Mouse (Mus musculus): ENCODE results near the gene Gm4491. TPM values are rescaled to one million over a fixed set of nuclear protein-coding genes. Genes with fewer than 3 reads are reported as not detected.
A peak's percentile ranks its signal among the peaks of the same experiment; 100 is the strongest.

Gm4491 gene
- total RNA-seq (2021), result under 1 TPM; 0.33 to 0.71 TPM
- long read RNA-seq, experiment 1, partial matches to known transcripts, result 0 of 2 reads
- long read RNA-seq, experiment 1, other reads (novel, unspliced or antisense), result 2 of 2 reads
- long read RNA-seq, experiment 2, result 0 reads

DNA sequence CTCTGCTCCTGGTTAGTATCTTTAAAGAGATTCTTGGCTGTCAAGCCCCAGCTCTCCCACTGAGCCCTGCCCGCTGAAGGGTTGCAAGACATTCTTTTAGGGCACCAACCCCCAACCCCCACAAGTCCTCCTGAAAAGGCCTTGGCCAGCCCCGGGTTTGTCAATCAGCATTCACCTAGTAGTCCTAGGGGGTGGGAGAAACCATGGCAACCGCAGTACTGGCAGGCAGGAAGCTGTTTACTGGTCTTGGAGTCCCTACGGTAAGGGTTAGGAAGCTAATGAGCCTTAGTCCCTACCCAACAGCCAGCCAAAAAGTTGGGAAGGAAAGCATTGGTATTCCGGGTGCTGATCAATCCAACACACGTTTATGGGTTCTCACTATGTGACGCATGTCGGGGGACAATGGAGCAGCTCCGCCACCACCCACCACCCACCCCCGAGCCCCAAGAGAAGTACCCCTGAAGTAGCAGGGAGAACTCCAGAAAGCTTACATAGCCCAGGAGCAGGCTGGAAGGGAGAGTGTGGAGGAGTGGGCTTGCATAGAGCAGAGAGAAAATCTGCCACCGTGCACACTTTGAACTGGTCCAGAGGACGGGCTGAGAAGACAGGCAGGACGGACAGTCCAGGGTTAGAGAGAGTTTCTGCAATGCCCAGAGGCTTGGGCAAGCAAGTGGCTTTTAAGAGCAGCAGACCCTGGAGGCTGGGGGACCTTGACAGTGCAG lies at the start of gene Gm4491:
Gm4491 (minus strand) TSS at position 61 of the 722 bp plus-strand sequence.
- DNase-seq (ENCODE audit: low spot score in 2 of 2), result peak; percentile 42 to 84

DNA sequence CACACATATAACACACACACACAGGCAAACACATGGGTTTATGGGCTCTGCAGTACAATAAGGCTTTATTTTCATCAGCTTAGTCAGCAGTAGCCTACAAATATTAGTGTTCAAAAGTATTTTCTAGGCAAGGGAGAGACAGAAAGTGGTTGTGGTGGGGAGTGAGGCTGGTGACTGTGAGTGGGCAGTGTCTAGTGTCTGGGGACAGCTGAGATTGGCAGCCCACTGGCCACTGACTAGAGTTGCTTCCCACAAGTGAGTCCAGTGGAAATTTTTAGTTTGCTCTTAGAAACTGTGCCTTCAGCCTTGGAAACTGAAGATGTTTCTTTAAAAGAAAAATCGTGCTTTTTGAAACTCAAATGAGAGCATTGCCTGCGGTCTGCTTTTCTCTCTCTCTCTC lies 46.1 kb upstream of the Gm4491 start:
- DNase-seq (ENCODE audit: low spot score in 2 of 2), result peak in 1 of 2 experiments; percentile 27

DNA sequence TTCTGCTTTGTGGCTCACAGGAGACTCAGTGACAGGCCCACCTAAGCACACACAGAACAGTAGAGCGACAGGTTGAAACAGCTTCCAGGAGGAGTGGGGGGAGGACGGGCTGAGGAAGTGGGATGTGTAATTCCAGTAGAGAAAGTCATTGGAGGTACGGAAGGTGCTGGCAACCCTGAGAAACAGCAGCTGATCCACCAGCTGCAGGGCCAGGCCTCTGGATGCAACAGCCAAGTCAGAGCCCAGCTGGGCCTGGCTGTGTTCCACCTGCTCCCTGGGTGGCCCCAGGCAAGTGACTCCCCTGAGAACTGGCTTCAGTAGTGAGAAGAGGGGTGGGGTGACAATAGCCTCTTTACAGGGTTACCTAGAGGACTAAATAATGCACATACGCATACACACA lies 45.5 kb upstream of the Gm4491 start:
- DNase-seq (ENCODE audit: low spot score in 2 of 2), result peak; percentile 34 to 37

DNA sequence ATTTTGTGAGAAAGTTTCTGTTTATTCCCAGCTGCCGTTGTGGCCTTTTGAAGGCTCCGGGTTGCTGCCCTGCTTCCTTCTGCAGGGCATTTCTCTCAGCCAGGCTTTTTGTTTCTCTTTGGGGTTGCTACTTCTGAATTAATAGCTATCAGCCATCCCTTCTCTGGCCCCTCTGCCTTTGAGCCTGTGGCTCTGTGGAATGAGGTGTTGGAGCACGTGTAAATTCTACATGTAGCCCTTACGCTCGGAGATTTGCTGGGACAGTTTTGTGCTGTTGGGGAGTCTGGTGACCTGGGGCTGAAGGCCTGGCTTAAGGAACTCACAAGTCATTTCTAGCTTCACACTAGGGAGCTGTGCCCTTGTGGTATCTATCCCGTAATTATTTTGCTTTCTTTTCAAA lies 39.2 kb upstream of the Gm4491 start:
- DNase-seq (ENCODE audit: low spot score in 2 of 2), result no peak

DNA sequence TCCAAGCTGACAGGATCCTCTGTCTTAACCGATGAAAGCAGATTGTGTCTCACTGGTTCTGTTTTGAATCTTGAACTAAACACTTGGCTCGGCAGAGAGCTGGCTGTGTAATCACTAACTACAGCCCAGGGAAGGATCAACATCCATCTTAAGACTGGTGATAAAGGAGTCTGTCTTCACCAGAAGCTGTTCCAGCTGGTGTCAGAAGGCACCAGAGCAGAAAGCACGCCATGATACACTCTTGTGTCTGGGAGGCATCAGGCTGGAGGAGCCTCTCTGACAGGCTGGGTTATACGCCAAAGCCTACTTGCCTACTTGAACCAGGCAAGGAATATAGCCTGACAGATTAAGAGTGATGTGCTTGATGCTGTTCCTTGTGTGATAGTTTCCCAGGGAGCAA lies 30.1 kb upstream of the Gm4491 start:
- peak in 1 of 2 experiments; percentile 34 for DNase-seq (ENCODE audit: low spot score in 2 of 2)

DNA sequence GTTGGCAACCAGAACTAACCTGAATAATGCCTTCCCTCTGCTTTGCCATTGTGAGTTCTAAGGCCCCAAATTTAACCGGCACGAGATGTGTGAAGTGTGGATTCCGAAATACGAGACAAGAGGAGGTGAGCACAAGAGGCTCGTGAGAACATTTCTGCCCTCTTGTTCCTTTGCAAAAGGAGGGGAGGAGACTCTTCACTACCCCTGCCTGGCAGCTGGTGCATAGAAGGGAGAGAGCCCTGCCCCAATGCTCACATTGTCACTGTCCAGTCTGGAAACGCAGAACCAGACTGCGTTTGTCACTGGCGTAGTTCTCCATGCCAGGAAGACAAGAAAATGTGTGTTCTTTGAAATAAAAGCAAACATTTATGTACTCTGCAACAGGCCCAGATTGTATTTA lies 19.6 kb upstream of the Gm4491 start:
- DNase-seq (ENCODE audit: low spot score in 2 of 2), result no peak

DNA sequence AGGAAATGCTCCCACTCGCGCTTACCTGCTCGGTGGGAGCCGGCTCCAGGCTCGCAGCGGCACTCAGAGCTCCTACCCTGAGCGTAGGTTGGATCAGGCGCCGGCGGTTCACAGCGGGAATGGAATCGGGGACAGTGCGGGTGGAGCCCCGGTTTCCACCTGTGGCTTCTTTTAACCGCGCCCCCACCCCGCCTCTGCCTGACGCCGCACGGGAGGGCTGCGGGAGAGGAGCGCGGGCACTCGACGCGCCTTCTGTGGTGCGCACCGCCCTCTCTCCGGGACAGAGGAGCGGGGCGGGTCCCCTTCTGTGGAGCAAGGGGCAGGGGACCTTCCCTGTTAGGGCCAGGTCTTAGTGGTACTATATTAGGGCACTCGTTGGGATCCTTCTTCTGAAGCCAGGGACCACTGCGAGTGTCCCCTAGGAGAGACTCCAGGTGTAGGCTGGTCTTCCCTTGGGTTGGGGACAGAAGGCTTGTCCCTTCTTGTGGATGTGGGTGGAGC lies 17.5 kb upstream of the Gm4491 start, which contains the start of gene Gjb6:
Gjb6 (minus strand) TSS at position 451 of the 501 bp plus-strand sequence.
- DNase-seq (ENCODE audit: low spot score in 2 of 2), result no peak

DNA sequence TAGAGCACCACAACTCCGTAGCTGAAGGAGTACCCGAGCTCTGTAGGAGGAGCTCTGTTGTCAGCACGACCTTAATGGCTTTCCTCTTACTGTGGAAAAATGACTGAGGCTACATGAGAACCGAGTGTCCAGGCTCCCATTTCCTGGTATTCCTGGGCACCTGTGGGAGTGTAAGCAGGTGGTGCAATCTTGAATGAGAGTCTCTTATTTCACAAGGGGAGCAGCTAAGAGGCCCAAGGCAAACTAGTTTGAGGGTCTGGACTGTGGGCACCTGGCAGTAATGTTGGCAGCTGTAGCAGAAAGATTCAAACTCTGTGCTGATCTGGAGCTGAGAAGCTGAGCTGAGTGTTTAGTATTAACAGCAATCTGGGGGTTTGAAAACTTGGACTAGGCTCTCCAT lies 11.7 kb upstream of the Gm4491 start:
- no peak for DNase-seq (ENCODE audit: low spot score in 2 of 2)

DNA sequence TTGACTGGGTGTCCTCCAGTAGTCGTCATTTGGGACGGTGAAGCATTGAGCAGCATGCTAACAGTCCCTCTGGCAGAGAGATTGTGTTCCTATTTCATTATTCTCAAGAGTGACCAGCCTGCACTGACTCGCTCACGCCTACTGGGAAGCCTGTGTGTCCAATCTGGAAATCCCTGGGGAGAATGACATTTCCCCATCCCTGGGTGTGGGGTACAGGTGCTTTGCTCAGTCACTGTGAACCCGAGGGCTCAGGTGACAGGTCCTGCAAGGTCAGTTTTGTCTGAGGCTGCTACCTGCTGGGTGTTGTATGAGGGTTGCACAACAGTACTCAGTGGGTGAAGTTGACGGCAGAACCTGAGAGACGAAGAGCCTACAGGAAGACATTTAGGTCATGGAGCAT lies 6.6 kb upstream of the Gm4491 start:
- no peak for DNase-seq (ENCODE audit: low spot score in 2 of 2)

DNA sequence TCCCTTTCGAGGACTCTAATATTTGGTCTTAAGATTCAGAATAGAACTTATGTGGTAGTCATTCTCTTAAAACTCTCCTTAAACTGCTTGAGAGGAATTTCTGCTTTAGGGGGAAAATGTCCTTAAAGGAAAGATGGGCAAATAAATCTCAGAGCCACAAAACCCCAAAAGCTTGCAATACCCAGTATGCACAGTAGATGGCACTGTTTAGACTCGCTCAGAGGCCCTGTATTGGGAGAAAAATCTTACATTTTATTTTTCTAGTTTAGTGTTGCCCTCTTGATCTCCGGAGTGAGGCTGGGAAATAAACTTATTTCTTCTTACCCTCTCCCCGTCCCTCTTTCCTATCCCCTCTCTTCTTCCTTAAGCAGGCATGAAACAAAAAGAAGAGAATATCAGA lies 6.5 kb downstream of the Gm4491 start:
- peak; percentile 26 to 65 for DNase-seq (ENCODE audit: low spot score in 2 of 2)

DNA sequence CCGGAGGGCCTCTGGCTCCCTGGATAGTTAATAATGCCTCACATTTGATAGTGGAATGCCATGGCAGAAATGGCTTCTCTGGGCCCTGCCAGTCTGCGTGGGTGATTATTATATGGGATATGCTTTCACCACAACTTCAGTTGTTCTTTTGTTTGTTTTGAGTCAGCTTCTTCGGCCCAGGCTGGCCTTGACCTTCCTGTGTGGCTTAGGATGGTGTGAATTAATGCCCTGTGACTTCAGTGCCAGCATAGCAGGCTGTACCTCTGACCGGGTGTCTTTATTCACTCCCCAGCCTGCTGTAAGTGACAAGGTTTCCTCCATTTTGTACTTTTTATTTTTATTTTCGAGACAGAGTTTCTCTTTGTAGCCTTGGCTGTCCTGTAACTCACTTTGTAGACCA lies 7.8 kb downstream of the Gm4491 start:
- DNase-seq (ENCODE audit: low spot score in 2 of 2), result no peak

DNA sequence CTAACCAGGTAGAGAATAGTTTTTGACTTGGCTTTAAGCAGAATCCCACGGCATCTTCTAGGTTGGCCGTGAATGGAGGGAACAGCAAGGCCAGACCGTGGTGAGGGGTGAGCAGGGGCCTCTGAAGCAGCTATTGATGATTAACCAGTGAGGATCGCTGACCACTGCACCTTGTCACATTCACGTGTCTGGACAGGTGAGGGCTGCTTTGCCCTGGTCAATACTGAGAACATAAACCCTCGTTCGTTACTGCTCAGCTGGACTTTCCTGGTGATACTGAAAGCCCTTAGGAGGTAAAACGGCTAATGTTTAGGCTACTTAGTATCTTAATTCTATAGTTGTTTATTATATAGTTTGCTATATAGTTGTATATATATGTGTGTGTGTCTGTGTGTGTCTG lies 8.6 kb downstream of the Gm4491 start:
- no peak for DNase-seq (ENCODE audit: low spot score in 2 of 2)

DNA sequence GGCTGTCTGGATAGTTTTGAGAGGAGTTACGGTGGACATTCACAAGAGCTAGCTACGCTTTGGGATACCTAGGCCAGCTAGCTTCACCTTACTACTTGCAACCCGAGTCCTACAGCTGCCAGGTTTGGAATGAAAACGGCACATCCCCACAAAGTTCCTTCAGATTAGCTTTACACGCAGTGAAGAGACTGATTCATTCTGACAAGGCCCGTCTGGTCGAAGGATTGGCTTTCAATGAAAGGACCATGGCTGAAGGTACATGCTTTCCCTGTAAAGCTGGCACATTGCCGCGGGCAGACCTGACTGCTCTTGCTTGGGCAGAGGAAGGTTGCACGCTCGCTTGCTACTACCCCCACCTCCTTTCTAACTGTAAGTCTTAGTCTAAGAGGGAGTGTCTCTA lies 10.0 kb downstream of the Gm4491 start:
- no peak for DNase-seq (ENCODE audit: low spot score in 2 of 2)

DNA sequence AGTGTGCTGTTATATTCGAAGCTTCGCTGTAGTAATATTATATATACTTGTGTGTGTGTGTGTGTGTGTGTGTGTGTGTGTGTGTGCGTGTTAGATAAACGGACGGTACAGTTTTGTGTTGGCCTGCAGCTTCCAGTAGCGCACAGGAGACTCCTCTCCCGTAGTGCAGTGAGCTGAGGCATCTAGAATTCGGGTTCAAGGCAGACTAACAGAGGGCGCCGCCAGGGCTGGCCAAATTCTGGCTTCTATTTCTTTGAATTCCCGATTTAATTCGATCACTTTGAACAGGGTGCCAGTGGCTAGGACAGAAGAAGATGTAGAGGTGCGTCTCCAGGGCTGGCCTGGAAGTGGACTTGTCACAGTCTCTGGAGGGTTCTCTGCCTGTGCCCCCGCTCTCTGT lies 10.6 kb downstream of the Gm4491 start:
- DNase-seq (ENCODE audit: low spot score in 2 of 2), result no peak

DNA sequence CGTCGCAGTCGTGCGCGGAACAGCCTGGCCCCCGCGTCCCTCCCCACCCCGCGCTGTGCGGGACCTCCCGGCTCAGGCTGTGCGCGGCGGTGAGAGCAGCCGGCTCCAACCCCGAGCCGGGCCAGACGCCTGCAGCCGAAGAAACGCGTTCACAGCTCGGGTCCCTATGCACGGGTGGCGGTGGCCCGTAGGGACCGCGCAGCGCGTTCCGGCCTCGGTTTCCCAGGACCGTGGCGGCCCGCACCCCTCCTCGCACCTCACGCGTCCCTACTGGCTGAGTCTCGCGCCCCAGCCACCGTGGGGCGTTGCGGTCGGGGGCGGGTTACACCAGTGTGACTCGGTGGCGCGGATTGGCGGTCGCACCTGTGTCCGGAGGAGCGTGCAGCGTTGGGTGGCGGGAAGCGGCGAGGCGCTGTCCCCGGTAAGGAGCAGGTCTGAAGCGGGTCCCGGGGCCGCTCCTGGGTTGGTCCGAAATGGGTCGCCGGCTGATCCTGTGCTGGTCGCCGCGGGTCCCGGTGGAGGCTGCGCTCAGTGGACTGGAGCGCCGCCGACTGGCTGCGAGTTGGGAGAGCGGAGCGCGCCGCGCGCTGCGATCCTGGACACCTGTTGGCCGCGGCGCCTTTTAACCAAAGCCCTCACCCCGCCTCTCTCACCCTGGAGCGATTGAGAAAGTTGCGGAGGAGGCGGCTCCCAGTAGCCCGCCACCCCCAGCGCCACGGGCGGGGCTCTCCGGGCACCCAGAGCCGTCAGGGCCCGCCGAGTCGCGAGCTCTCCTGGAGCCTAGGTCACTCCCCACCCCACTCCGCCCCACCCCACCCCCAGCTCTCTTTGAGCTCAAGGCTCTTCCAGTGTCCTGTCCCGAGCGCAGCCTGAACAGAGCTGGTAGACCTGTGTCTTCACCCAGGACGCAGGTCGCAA lies 11.3 kb downstream of the Gm4491 start, which contains the start of gene Gjb2:
Gjb2 (minus strand) TSS at position 597 of the 918 bp plus-strand sequence.
- peak in 1 of 2 experiments; percentile 11 for DNase-seq (ENCODE audit: low spot score in 2 of 2)

DNA sequence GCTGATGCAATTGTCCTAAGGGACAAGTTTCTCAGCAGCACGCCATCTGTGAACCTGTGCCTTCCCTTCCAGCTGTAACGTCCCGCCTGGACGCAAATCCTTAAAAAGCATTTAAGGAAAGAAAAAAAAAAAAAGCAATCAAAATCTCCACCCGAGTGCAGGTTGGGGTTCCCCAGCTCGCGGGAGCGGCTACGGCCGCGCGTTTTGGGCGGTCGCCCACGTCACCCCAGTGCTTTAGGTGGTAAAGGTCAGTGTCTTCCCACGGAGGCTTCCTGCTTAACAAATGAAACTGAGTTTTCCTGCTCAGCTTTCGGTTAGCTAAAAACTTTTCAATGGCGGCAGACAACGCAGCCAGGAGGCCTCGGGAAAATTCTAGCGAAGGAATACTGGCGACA lies 12.0 kb downstream of the Gm4491 start:
- no peak for DNase-seq (ENCODE audit: low spot score in 2 of 2)

DNA sequence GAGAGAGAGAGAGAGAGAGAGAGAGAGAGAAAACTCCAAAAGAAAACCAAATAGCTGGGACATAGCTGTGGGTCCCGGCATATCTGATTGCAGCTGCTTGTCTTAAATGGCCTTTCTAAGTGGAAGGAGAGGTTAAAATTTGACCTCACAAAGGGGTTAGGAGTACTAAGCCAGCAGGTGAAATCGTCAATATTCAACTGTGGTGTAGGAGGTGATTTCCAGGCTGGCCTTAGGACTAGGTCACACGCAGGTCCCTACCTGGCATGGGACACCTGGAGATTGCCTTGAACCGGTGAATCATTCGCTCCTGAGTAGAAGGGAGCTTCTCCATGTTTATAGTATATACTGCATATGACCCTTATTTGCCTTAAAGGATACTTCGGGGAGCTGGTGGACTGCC lies 12.6 kb downstream of the Gm4491 start:
- no peak for DNase-seq (ENCODE audit: low spot score in 2 of 2)

DNA sequence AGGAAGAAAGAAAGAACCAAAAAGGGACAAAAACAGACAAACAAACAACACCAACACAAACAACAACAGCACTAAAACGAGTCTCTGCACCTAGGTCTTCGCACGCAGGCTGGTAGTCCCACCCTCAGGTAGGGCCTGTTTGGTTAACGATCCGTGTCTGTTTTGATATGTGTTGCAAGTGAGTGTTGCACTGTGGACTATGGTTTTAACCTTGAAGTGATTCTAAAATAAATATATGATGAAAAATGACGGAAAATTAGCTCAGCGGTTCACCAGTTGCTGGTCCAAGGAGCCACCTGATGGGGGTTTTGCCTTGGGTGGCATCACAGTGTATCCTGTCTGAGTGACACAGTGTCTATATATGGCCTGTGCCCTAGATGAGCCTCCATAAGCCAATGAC lies 14.1 kb downstream of the Gm4491 start:
- no peak for DNase-seq (ENCODE audit: low spot score in 2 of 2)

DNA sequence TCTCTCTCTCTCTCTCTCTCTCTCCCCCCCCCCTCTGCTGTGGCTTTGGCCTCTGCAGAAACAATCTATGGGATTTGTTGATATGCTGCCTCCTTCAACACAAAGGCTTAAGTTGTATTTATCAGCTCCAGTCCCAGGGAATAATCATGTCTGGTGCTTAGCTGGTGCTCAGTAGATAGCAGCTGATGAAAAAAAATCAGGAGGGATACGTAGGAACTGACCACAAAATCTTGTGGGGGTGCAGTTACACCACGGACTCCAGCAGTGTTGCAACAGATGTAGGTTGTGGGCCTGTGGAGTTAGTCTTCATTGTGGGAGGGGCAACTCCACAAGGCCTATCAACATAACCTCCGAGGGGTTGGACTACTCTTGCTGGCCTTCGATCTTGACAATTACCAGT lies 19.8 kb downstream of the Gm4491 start:
- DNase-seq (ENCODE audit: low spot score in 2 of 2), result no peak

DNA sequence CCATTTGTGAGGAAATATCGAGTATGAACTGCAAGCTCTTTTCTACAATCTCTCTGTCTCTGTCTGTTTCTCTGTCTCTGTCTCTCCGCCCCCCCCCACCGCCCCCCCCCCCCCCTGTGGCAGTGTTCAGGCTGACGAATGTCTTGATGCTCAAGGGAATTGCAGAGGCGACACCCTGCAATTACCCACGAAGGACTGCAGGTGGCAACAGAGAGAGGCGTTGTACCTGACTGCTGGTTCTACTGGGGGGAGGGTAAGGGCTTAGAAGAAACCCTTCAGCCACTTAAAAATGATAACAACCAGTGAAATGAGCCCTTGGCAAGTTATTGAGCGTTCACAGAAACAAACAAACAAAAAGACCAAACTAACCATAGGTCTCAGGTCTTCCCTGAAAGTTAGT lies 22.7 kb downstream of the Gm4491 start:
- peak; percentile 32 to 62 for DNase-seq (ENCODE audit: low spot score in 2 of 2)

DNA sequence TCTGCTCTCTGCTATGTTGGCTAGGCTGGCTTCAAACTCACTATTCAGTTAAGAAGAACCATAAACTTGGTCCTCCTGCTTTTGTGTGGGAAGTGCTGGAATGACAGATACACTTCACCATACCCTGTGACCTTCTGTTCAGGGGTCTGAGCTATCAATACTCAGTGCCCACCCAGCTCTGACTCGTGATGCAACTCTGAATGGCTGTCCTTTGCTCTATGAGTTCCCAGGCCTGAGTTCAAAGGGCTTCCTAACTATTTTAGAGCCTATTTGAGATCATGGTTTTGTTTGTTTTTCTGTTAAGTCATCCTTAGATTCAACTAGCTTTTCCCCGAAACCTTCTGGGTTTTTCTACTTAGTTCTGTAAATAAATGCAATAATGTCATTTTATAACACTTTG lies 25.7 kb downstream of the Gm4491 start:
- no peak for DNase-seq (ENCODE audit: low spot score in 2 of 2)

DNA sequence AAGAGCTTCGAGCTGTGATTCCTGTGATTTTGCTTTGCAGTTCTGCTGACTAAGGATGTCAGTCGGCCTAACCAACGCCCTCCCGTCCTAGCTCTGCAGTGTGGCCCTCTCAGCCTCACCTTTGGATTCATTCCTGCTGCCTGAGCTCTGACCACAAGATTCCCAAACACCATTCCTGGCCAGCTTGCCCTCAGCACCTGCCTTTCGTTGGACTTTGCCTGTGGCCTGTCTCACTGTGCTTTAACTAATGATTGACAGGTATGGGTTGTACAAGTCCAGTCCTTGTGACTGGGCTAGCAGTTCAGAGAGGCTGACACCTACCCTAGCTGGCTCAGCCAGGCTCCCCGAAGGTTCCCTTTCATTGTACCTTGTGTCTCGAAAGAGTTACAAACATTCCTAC lies 26.6 kb downstream of the Gm4491 start:
- DNase-seq (ENCODE audit: low spot score in 2 of 2), result no peak
